Mouse (Mus musculus) cerebellum, adult 2 months (tissue): ENCODE data around the gene T2. TPM values are rescaled to one million over a fixed set of nuclear protein-coding genes. Genes with fewer than 3 reads are reported as not detected.

Experiments used
- DNase-seq, 2 experiments: peaks; one replicate each; pipeline ENCODE4 v3.0.0; 2021
- H3K27ac ChIP-seq: fragments of 200-500 bp; 2 replicates; pipeline ENCODE4 v1.5.1; 2012; ENCODE audit warnings: low read length, control low read depth, inconsistent platforms; ENCODE audit not compliant: insufficient read depth
- H3K27me3 ChIP-seq: fragments of 200-500 bp; 2 replicates; pipeline ENCODE4 v1.6.1; 2012; ENCODE audit warnings: inconsistent platforms, mild to moderate bottlenecking, low read length, moderate library complexity; ENCODE audit not compliant: control insufficient read depth, insufficient read depth
- H3K4me1 ChIP-seq: fragments of 200-500 bp; 2 replicates; pipeline ENCODE4 v1.6.1; 2011; ENCODE audit warnings: low read length; ENCODE audit not compliant: control insufficient read depth, insufficient read depth
- H3K4me3 ChIP-seq: fragments of 200-500 bp; replicated peaks from 2 replicates; pipeline ENCODE3; 2011; ENCODE audit warnings: mild to moderate bottlenecking, low read depth, low read length, control low read depth; ENCODE audit not compliant: insufficient read depth
- CTCF ChIP-seq: fragments of 200-500 bp; IDR thresholded peaks from 2 replicates; pipeline ENCODE4 v1.5.1; 2011; ENCODE audit warnings: low read depth, mild to moderate bottlenecking, control low read depth, low read length, moderate library complexity, borderline replicate concordance; ENCODE audit not compliant: insufficient read depth
- POLR2A ChIP-seq: fragments of 200-500 bp; IDR thresholded peaks from 2 replicates; pipeline ENCODE4 v1.6.1; 2011; ENCODE audit warnings: low read length, control low read depth, borderline replicate concordance; ENCODE audit not compliant: insufficient read depth
- WGBS: fragments of 180-500 bp; shearing (Covaris S2); methylation state at CpG from one replicate; pipeline ENCODE4 v1.1.7; 2018; 5-methylcytosine and 5-hydroxymethylcytosine counted together
- polyA plus RNA-seq: library from polyadenylated mRNA; depleted of rRNA; stranded (reverse); fragments of >200 nt; gene quantifications from 2 replicates; pipeline ENCODE4 v1.2.3, GENCODE M21; 2012

The T2 gene
- polyA plus RNA-seq, 1 experiment, result 0.80 TPM

DNA sequence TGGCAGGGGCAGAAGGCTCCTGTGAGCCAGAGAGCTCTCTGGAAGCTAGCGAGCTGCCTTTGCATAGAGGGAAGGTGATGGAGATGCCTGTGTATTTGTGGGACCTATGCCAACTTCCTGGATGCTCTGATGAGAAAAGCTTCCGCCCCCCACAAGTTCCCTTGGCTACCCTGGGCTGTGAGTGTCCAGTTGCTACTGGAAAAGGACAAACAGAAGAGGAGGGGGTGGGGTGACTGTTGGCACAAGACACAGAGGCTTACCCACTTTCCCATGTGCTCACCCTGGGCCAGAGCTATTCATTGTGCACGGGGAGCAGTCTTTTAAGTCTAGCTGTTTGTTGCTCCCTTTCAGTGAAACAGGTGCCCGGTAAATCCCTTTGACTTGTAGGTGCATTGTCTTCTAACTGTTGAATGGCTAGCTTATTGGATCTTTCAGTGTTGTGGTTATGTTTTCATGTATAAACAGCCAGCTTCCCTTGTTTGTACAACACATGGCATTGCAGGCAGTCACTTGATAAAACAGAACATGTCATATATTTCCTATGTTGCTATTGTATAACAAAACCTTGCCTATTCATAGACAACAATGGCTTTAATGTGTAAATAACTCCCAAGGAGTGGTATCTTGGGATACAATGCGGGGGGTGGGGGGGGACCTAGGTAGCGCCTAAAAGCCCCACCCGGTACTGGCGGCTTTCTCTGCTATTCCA lies 16.0 kb upstream of the T2 start:
- TF ChIP-seq CTCF (no peak), POLR2A (no peak)
- H3K27me3 ChIP-seq, result no peaks in the 10 kb centered on the region
- DNase-seq, result peak; percentile 22 to 39
- peak overlapping the region; percentile 15; the same call in 1 of the 2 replicates for H3K27ac ChIP-seq
- WGBS, result 9% methylated on average over 8 of the region's 8 CpGs
- H3K4me3 ChIP-seq, result peak overlapping the region; percentile 67
- H3K4me1 ChIP-seq, result 0 out of 2 replicates have a peak, but pooled peaks cover 3% of the 10 kb centered on the region

DNA sequence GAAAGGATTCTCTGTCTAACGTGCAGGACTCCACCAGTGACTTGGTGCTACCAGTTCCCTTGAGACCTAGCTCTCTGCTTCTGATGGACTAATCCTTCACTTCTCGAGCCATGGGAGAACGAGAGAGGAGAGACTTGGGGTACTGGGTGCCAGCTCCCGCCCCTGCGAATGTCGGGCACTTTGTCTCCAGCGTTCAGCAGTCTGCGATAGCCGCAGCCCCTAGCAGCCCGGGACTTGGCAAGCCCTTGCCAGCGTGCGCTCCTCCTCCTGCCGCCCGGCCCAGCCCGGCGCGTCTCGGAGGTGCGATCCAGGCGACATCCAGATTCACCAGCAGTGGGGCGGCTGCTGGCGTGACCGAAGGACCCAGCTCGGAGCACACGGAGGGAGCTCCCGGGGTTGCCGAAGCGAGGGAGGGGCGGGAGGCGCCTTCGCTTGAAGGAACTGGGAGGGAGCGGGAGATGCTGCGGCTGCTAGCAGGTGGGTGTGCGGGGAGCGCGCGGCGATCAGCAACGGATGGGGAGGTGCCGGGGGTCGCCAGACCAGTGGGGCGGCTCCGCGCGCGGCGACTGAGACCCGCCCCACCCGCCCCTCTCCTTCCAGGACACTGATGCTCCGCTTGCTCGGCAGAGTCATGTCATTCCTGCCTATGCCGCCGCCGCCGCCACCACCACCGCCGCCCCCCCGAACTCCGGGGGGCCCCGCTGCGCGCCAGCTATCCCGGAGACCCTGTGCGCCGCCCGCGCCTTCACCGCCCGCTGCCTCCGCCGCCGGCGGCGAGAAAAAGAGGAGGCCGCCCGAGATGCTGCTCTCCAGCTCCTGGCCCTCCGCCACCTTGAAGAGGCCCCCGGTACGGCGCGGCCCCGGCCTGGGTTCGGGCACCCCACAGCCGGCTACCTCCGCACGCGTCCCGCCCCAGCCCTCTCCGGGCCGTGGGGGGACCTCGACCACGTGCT lies 15.1 kb upstream of the T2 start:
- WGBS, result under 1% methylated on average over 77 of the region's 92 CpGs
- Histone ChIP-seq H3K27me3 (no peaks in the 10 kb centered on the region), H3K4me1 (0 out of 2 replicates have a peak, but pooled peaks cover 3% of the 10 kb centered on the region), H3K27ac (peak overlapping the region; percentile 3; the same call in 1 of the 2 replicates), H3K4me3 (peak overlapping the region; percentile 67)
- DNase-seq, result peak; percentile 50 to 65
- TF ChIP-seq CTCF (no peak), POLR2A (no peak)

DNA sequence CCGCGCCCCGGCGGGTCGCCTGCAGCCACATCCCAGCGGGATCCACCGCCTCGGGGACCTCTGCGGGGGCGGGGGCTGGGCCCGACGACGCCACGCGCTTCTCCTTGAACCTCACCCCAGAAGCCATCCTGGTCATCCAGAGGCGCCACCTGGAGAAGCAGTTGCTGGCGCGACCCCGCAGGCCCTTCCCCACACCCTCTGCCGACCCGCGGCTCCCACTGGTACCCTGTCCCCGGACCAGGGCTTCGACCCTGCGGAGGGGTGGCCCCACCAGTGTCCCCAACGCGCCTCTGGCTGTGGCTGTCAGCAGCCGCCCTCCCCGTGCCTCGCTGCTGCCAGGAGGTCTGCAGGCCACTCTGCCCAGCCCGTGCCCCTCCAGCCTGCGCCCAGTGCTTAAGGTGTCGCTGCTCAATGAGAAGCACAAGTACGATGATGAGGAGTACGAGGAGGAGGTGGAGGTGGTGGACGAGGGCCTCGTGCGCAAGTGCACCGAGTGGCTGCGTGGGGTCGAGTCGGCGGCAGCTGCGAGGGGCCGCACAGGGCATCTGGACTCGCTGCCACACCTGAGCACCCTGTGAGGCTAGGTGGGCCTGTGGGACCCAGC lies 14.3 kb upstream of the T2 start:
- 13% methylated on average over 46 of the region's 46 CpGs for WGBS
- H3K4me1 ChIP-seq, result 0 out of 2 replicates have a peak, but pooled peaks cover 3% of the 10 kb centered on the region
- peak; percentile 14 to 48 for DNase-seq
- TF ChIP-seq CTCF (no peak), POLR2A (no peak)
- peak overlapping the region; percentile 67 for H3K4me3 ChIP-seq
- no peaks in the 10 kb centered on the region for H3K27me3 ChIP-seq
- H3K27ac ChIP-seq, result peak overlapping the region; percentile 3; the same call in 1 of the 2 replicates

DNA sequence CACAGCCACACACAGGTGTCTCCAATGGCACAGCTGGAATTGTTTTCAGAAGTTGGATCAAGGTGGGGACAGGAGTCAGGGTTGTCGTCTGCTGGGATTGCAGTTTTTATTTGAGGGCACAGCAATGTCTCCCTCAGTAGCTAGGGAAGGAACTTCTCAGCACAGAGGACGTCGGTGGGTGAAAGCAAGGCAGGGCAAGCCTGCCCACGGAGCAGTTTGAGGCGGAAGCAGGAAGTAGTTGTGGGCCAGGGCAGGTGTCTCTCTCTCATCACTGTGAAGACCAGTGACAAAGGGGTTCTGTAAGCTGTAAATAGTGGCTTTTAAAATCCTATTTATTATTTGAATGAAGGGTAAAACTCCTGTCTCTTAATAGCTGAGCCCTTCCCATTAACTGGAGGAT lies 13.1 kb upstream of the T2 start:
- Histone ChIP-seq H3K4me1 (0 out of 2 replicates have a peak, but pooled peaks cover 3% of the 10 kb centered on the region), H3K4me3 (no peak overlapping the region), H3K27ac (no peak overlapping the region), H3K27me3 (no peaks in the 10 kb centered on the region)
- no peak for DNase-seq
- WGBS, result 74% methylated on average over 5 of the region's 5 CpGs
- no peak for TF ChIP-seq POLR2A
- TF ChIP-seq CTCF, result no peak

DNA sequence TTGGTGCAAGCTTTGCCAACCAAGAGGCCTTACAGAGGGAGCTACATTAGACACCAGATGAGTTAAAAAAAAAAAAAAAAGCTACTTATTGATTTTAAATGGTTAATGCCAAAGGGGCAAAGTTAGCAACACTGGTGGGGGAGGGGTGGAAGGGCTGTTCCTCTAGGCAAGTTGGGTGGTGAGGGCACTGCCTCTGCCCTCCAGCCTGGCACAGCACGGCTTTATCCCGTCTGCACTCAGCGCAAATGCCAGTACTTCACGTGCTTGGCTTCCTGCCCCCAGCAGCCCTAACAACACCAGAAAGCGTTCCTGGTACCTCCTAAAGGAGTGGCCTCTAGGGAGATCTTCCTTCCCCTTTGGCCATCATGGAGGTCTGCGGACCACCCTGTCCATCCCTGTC lies 12.4 kb upstream of the T2 start:
- no peak overlapping the region; the same call in 1 of the 2 replicates for H3K27ac ChIP-seq
- no peak overlapping the region for H3K4me3 ChIP-seq
- no peaks in the 10 kb centered on the region for H3K27me3 ChIP-seq
- WGBS, result 46% methylated on average over 6 of the region's 6 CpGs
- H3K4me1 ChIP-seq, result 0 out of 2 replicates have a peak, but pooled peaks cover 3% of the 10 kb centered on the region
- TF ChIP-seq CTCF, result no peak
- no peak for TF ChIP-seq POLR2A
- DNase-seq, result peak in 1 of 2 experiments; percentile 15

DNA sequence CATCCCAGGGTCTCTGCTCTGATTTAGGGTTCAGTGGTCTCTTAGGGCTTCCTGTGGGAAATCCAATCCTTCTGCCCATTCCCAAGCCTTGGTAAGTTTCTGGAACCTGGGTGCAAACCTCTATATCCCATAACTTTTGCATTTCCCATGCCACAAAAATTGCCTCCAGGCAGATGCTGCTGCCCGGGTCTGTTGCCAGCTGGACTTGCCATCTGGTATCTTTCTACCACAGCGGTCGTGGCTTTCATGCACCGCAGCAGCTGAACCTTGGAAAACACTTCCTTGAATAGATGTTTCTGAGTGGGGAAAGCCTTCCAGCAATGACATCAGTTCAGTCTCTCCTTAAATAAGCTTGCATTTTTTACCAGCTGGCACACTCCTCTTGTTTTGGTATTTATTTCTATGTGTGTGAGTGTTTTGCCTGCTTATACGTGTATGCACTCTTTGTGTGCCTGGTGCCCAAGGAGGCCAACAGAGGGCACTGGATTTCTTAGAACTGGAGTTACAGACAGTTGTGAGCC lies 8.0 kb upstream of the T2 start:
- 27% methylated on average over 5 of the region's 5 CpGs for WGBS

DNA sequence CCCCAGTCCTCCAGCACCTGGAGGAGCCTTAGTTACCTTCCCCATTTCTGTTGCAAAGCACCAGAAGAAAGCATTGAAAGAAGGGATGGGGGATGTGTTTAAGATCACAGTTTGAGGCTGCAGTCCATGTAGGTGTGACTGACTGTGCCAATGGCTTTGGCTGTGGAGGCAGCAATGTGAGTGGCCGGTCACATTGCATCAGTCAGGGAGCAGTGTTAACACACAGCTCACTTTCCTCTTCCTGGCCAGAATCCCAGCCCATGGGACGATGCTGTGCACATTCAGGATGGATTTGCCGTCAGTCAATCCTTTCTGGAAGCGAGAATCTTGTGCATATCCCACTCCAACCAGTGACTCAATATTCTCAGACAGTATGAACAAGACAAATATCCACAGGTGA lies 6.9 kb upstream of the T2 start:
- 58% methylated on average over 4 of the region's 4 CpGs for WGBS
- H3K4me1 ChIP-seq, result no peaks in the 10 kb centered on the region
- no peak overlapping the region for H3K4me3 ChIP-seq
- no peak for TF ChIP-seq POLR2A
- no peak for TF ChIP-seq CTCF
- no peak overlapping the region for H3K27ac ChIP-seq
- H3K27me3 ChIP-seq, result no peaks in the 10 kb centered on the region
- no peak for DNase-seq

More for the DNA sequence above, 8.0 kb upstream of the T2 start:
- TF ChIP-seq POLR2A (no peak), CTCF (no peak)
- Histone ChIP-seq H3K27ac (no peak overlapping the region), H3K4me1 (no peaks in the 10 kb centered on the region), H3K4me3 (no peak overlapping the region), H3K27me3 (no peaks in the 10 kb centered on the region)
- DNase-seq, result no peak
